Mouse (Mus musculus): ENCODE data around the gene Btnl10. TPM values are rescaled to one million over a fixed set of nuclear protein-coding genes. Genes with fewer than 3 reads are reported as not detected.

Gene Btnl10
- polyA plus RNA-seq, 1 experiment from 2014 or later = 0.30 TPM

- 1% methylated on average over 13 of the region's 13 CpGs for WGBS
- no peak for ATAC-seq (replicated peaks; ENCODE audit: low FRiP score)
Observed at GRCm38 (mm10) chr11:58937909-58938308, 20.2 kb downstream of the Btnl10 start.

GRCm38 (mm10) chr11:58938322-58939087 is 20.8 kb downstream of the Btnl10 start, which contains the start of gene Rnf187:
Gene Rnf187 (minus strand): TSS chr11:58938916.
- H3K4me3 ChIP-seq (replicated peaks) = peak within 1 kb of the TSS; percentile 98
- H3K9ac ChIP-seq = peak within 1 kb of the TSS; percentile 99
- WGBS = under 1% methylated on average over 92 of the region's 95 CpGs
- no peaks in the 10 kb centered on the region for H3K27me3 ChIP-seq
- peak; percentile 96 for ATAC-seq (replicated peaks; ENCODE audit: low FRiP score)
- peak within 1 kb of the TSS; percentile 96 for H3K27ac ChIP-seq
- H3K4me2 ChIP-seq = peak within 1 kb of the TSS; percentile 91
- H3K36me3 ChIP-seq = peaks cover 34% of the 10 kb centered on the region
- H3K4me1 ChIP-seq = peaks cover 25% of the 10 kb centered on the region
- H3K9me3 ChIP-seq (replicated peaks) = no peaks in the 10 kb centered on the region

More at GRCm38 (mm10) chr11:58937909-58938308, 20.2 kb downstream of the Btnl10 start:
- H3K9me3 ChIP-seq (replicated peaks) = no peaks in the 10 kb centered on the region
- peak overlapping the region; percentile 96 for H3K27ac ChIP-seq
- peak overlapping the region; percentile 91 for H3K4me2 ChIP-seq
- peak overlapping the region; percentile 98 for H3K4me3 ChIP-seq (replicated peaks)
- peaks cover 40% of the 10 kb centered on the region for H3K36me3 ChIP-seq
- peaks cover 23% of the 10 kb centered on the region for H3K4me1 ChIP-seq
- peak overlapping the region; percentile 99 for H3K9ac ChIP-seq
- no peaks in the 10 kb centered on the region for H3K27me3 ChIP-seq

- peak; percentile 23; the same call in 1 of the 2 replicates for ATAC-seq (replicated peaks; ENCODE audit: low FRiP score)
- Histone ChIP-seq H3K4me1 (peaks cover 30% of the 10 kb centered on the region), H3K27me3 (no peaks in the 10 kb centered on the region; the same call in 1 of the 2 replicates), H3K4me3 (replicated peaks) (peak overlapping the region; percentile 98), H3K4me2 (peak overlapping the region; percentile 91), H3K27ac (peak overlapping the region; percentile 96), H3K9me3 (replicated peaks) (no peaks in the 10 kb centered on the region), H3K36me3 (peaks cover 29% of the 10 kb centered on the region), H3K9ac (peak overlapping the region; percentile 99)
- WGBS = 14% methylated on average over 6 of the region's 6 CpGs
Observed at GRCm38 (mm10) chr11:58939088-58939439, 21.4 kb downstream of the Btnl10 start.

- H3K36me3 ChIP-seq = no peaks in the 10 kb centered on the region
- H3K4me1 ChIP-seq = peaks cover 26% of the 10 kb centered on the region
- 41% methylated on average over 5 of the region's 5 CpGs for WGBS
- H3K27ac ChIP-seq = peak overlapping the region; percentile 18; the same call in 1 of the 2 replicates
- H3K9ac ChIP-seq = 0 out of 2 replicates have a peak overlapping the region, but pooled peaks have one; percentile 7
- no peak overlapping the region for H3K4me3 ChIP-seq (replicated peaks)
- ATAC-seq (replicated peaks; ENCODE audit: low FRiP score) = no peak
- no peaks in the 10 kb centered on the region for H3K9me3 ChIP-seq (replicated peaks)
- H3K27me3 ChIP-seq = peaks cover 3% of the 10 kb centered on the region; the same call in 1 of the 2 replicates
- 0 out of 2 replicates have a peak overlapping the region, but pooled peaks have one; percentile 7 for H3K4me2 ChIP-seq
Observed at GRCm38 (mm10) chr11:58944136-58944535, 26.4 kb downstream of the Btnl10 start.

- Histone ChIP-seq H3K4me1 (peaks cover 27% of the 10 kb centered on the region), H3K36me3 (no peaks in the 10 kb centered on the region), H3K4me3 (replicated peaks) (no peak overlapping the region), H3K27ac (peak overlapping the region; percentile 97; the same call in 1 of the 2 replicates), H3K4me2 (no peak overlapping the region; the same call in 1 of the 2 replicates), H3K9ac (no peak overlapping the region; the same call in 1 of the 2 replicates), H3K9me3 (replicated peaks) (no peaks in the 10 kb centered on the region), H3K27me3 (peaks cover 3% of the 10 kb centered on the region; the same call in 1 of the 2 replicates)
- no peak for ATAC-seq (replicated peaks; ENCODE audit: low FRiP score)
- 76% methylated on average over 3 of the region's 3 CpGs for WGBS
Observed at GRCm38 (mm10) chr11:58947306-58947705, 29.6 kb downstream of the Btnl10 start.

- peaks cover 3% of the 10 kb centered on the region; the same call in 1 of the 2 replicates for H3K27me3 ChIP-seq
- peak overlapping the region; percentile 97 for H3K27ac ChIP-seq
- H3K4me1 ChIP-seq = peaks cover 27% of the 10 kb centered on the region
- no peaks in the 10 kb centered on the region for H3K9me3 ChIP-seq (replicated peaks)
- H3K4me3 ChIP-seq (replicated peaks) = peak overlapping the region; percentile 54
- H3K4me2 ChIP-seq = peak overlapping the region; percentile 74
- no peaks in the 10 kb centered on the region for H3K36me3 ChIP-seq
- 15% methylated on average over 23 of the region's 23 CpGs for WGBS
- ATAC-seq (replicated peaks; ENCODE audit: low FRiP score) = peak; percentile 41; the same call in 1 of the 2 replicates
- H3K9ac ChIP-seq = peak overlapping the region; percentile 50
Observed at GRCm38 (mm10) chr11:58947798-58948528, 30.3 kb downstream of the Btnl10 start.

GRCm38 (mm10) chr11:58948542-58949479 is 31.1 kb downstream of the Btnl10 start, which contains the start of gene Hist3h2ba:
Gene Hist3h2ba (plus strand): TSS chr11:58948920.
- peak; percentile 90 for ATAC-seq (replicated peaks; ENCODE audit: low FRiP score)
- H3K4me1 ChIP-seq = peaks cover 31% of the 10 kb centered on the region
- H3K4me2 ChIP-seq = peak within 1 kb of the TSS; percentile 74
- no peaks in the 10 kb centered on the region for H3K36me3 ChIP-seq
- peak within 1 kb of the TSS; percentile 54 for H3K4me3 ChIP-seq (replicated peaks)
- no peaks in the 10 kb centered on the region for H3K9me3 ChIP-seq (replicated peaks)
- H3K27me3 ChIP-seq = peaks cover 3% of the 10 kb centered on the region; the same call in 1 of the 2 replicates
- under 1% methylated on average over 48 of the region's 48 CpGs for WGBS
- H3K27ac ChIP-seq = peak within 1 kb of the TSS; percentile 97
- peak within 1 kb of the TSS; percentile 64 for H3K9ac ChIP-seq

- H3K27ac ChIP-seq = peak overlapping the region; percentile 97
- no peaks in the 10 kb centered on the region for H3K36me3 ChIP-seq
- peaks cover 3% of the 10 kb centered on the region; the same call in 1 of the 2 replicates for H3K27me3 ChIP-seq
- no peaks in the 10 kb centered on the region for H3K9me3 ChIP-seq (replicated peaks)
- peak overlapping the region; percentile 54 for H3K4me3 ChIP-seq (replicated peaks)
- H3K9ac ChIP-seq = peak overlapping the region; percentile 64
- H3K4me2 ChIP-seq = peak overlapping the region; percentile 74
- peak; percentile 61 for ATAC-seq (replicated peaks; ENCODE audit: low FRiP score)
- peaks cover 25% of the 10 kb centered on the region for H3K4me1 ChIP-seq
- 8% methylated on average over 20 of the region's 20 CpGs for WGBS
Observed at GRCm38 (mm10) chr11:58949480-58950431, 32.0 kb downstream of the Btnl10 start.

GRCm38 (mm10) chr11:58951210-58951609 is 33.5 kb downstream of the Btnl10 start:
- Histone ChIP-seq H3K27me3 (peaks cover 2% of the 10 kb centered on the region; the same call in 1 of the 2 replicates), H3K4me1 (peaks cover 26% of the 10 kb centered on the region), H3K36me3 (no peaks in the 10 kb centered on the region), H3K9ac (no peak overlapping the region), H3K9me3 (replicated peaks) (no peaks in the 10 kb centered on the region), H3K4me3 (replicated peaks) (no peak overlapping the region), H3K4me2 (no peak overlapping the region), H3K27ac (no peak overlapping the region)
- no peak for ATAC-seq (replicated peaks; ENCODE audit: low FRiP score)
- 70% methylated on average over 5 of the region's 5 CpGs for WGBS
